Mouse (Mus musculus) forebrain, embryonic 11.5 days (tissue): Measurements from ENCODE around the gene Dock4. TPM values are rescaled to one million over a fixed set of nuclear protein-coding genes. Genes with fewer than 3 reads are reported as not detected.

Experiments used
- ATAC-seq: fragments of 200-750 bp; cut with Nextera tagmentation; replicated peaks from 2 replicates; pipeline ENCODE4 v1.8.0; 2017; ENCODE audit warnings: moderate TSS enrichment; ENCODE audit not compliant: low FRiP score
- DNase-seq: peaks from one replicate; pipeline ENCODE4 v3.0.0-alpha.2; 2017; ENCODE audit warnings: low spot score
- H3K27ac ChIP-seq: fragments of 300-500 bp; sonication (generic); 2 replicates; pipeline ENCODE4 v1.5.1; 2014; ENCODE audit warnings: low read depth, low read length
- H3K27me3 ChIP-seq: fragments of 300-500 bp; sonication (generic); 2 replicates; pipeline ENCODE4 v1.6.1; 2014; ENCODE audit warnings: mild to moderate bottlenecking, low read length, mixed read lengths; ENCODE audit not compliant: control insufficient read depth, insufficient read depth
- H3K36me3 ChIP-seq: fragments of 300-500 bp; sonication (generic); 2 replicates; pipeline ENCODE4 v1.6.1; 2014; ENCODE audit warnings: mild to moderate bottlenecking, low read length, moderate library complexity, mixed read lengths; ENCODE audit not compliant: control insufficient read depth, insufficient read depth
- H3K4me1 ChIP-seq: fragments of 300-500 bp; sonication (generic); replicated peaks from 2 replicates; pipeline ENCODE4 v1.6.1; 2014; ENCODE audit warnings: low read length, mixed read lengths; ENCODE audit not compliant: control insufficient read depth, insufficient read depth
- H3K4me2 ChIP-seq: fragments of 300-500 bp; sonication (generic); 2 replicates; pipeline ENCODE4 v1.6.1; 2014; ENCODE audit warnings: low read depth, mild to moderate bottlenecking, low read length, moderate library complexity, mixed read lengths; ENCODE audit not compliant: severe bottlenecking
- H3K4me3 ChIP-seq: fragments of 300-500 bp; sonication (generic); 2 replicates; pipeline ENCODE4 v1.5.1; 2014; ENCODE audit warnings: low read depth, low read length
- H3K9ac ChIP-seq: fragments of 300-500 bp; sonication (generic); 2 replicates; pipeline ENCODE4 v1.6.1; 2014; ENCODE audit warnings: low read length
- H3K9me3 ChIP-seq: fragments of 300-500 bp; sonication (generic); 2 replicates; pipeline ENCODE4 v1.6.1; 2016; ENCODE audit warnings: low read length, mixed read lengths; ENCODE audit not compliant: control insufficient read depth
- WGBS: fragments of 180-500 bp; shearing (Covaris S2); extraction: QIAGEN DNeasy Blood & Tissue Kit; methylation state at CpG from one replicate; pipeline ENCODE4 v1.1.7; 2014; 5-methylcytosine and 5-hydroxymethylcytosine counted together
- polyA plus RNA-seq: library from polyadenylated mRNA; unstranded; fragments of >200 nt; fragmentation: Nextera tagmentation; extraction: Ambion mirVana; gene quantifications from 2 replicates; pipeline ENCODE4 v1.2.1, GENCODE M21; 2014

Gene Dock4
- polyA plus RNA-seq, 1 experiment from 2014 or later: 18.7 TPM

DNA sequence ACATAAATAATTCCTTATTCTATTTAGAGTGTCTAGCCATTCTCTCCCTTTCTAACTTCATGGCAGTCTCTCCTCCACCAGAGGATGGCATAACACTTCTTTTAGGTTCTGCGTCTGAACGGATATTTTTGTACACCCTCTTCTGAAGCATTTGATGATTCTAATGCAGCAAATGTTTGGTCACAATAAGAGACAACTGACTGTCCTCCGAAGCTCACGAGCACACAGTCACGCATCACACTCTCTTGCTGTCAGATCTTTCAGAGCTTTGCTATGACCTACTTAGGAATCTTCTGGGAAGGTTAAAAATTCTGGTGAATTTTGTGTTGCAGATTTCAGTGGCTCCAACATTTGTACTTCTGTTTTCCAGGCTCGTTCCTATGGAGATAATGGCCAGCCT, 149.7 kb downstream of the Dock4 start:
- ATAC-seq (no peak), DNase-seq (no peak)
- Histone ChIP-seq H3K36me3 (no peaks in the 10 kb centered on the region), H3K27ac (no peak overlapping the region), H3K4me3 (no peak overlapping the region), H3K9ac (no peak overlapping the region), H3K4me2 (no peak overlapping the region), H3K4me1 (no peaks in the 10 kb centered on the region), H3K27me3 (no peaks in the 10 kb centered on the region), H3K9me3 (no peaks in the 10 kb centered on the region)
- 93% methylated on average over 6 of the region's 6 CpGs for WGBS

DNA sequence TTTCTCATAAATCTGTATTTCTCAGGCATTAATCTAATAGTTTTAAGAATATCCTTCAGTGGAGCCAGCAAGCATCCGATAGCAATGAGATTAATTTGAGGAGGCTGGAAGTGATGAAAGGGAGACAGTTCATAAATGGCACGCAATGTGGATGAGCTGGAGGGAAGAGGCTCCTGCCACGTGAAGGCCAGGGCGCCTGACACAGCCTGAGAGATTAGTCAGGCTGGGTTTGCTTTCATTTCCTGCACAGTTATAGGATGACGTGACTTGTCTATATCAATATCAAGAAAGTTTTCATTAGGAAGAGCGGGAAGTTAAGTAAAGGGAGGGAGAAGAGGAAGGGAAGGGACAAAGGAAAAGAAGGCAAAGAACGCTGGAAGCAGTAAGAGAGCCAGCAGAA, 150.3 kb downstream of the Dock4 start:
- H3K9ac ChIP-seq: no peak overlapping the region
- ATAC-seq (no peak), DNase-seq (no peak)
- H3K4me1 ChIP-seq: no peaks in the 10 kb centered on the region
- H3K9me3 ChIP-seq: no peaks in the 10 kb centered on the region
- H3K4me3 ChIP-seq: no peak overlapping the region
- WGBS: 85% methylated on average over 7 of the region's 7 CpGs
- no peaks in the 10 kb centered on the region for H3K36me3 ChIP-seq
- no peaks in the 10 kb centered on the region for H3K27me3 ChIP-seq
- H3K27ac ChIP-seq: no peak overlapping the region
- no peak overlapping the region for H3K4me2 ChIP-seq

DNA sequence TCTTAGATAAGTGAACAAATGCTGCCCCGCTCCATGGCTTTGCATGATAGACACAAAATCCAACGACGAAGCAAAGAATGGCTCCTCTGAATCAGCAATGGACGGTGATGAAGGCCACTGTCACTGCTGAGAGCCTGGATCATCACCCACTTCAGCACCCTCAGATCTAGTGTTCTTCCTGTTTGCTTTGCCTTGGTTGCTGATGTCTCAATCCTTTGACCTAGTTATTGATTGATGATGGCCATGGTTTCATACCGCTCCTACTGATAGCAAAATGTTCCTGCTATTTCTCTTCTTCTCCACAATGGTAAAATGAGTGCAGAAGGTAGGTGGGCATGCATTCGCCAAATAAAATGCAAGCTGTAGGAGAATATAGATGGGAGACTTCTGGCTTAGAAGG, 150.7 kb downstream of the Dock4 start:
- no peak for ATAC-seq
- Histone ChIP-seq H3K27me3 (no peaks in the 10 kb centered on the region), H3K36me3 (no peaks in the 10 kb centered on the region), H3K27ac (no peak overlapping the region), H3K9ac (no peak overlapping the region), H3K4me1 (no peaks in the 10 kb centered on the region), H3K4me2 (no peak overlapping the region), H3K9me3 (no peaks in the 10 kb centered on the region), H3K4me3 (no peak overlapping the region)
- DNase-seq: no peak
- WGBS: 89% methylated on average over 6 of the region's 6 CpGs

DNA sequence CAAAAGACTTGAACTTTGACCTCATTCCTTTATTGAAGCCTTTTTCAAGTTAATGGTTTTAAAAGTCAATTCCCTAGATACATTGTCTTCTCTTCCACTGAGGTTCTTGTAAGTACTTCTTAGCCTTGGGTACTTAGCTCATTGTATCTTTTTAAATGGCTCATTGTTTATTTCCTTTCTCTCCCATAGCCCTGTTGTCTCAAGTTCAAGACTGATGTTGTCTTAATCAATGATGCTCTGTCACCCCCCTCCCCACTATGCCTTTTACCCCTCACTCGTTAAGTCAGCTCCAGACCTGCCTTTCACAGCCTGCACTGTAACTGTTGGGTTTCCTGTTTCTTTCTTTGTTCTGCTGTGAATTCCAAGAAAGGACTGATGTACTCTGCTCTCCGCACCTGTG, 154.2 kb downstream of the Dock4 start:
- Histone ChIP-seq H3K27me3 (no peaks in the 10 kb centered on the region), H3K4me3 (no peak overlapping the region)
- no peak for ATAC-seq

DNA sequence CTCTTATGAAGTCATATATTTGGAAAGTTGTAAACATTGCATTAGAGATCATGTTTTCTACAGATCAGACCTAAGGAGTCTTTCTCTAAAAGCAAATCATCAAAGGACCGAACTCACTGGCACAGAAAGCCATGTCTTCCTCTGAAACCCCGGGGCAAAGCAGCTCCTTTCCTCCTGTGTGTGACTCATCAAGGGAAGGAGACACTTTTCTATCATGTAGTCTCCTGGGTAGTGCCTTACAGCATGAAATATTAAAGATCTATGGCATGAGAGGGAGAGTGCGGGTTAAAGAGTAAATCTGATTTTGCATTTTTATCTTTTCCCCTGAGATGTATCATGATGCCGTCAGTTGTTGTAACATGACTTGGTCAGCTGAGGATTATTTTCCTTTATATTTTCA, 159.8 kb downstream of the Dock4 start:
- Histone ChIP-seq H3K9ac (no peak overlapping the region), H3K4me1 (no peaks in the 10 kb centered on the region), H3K36me3 (no peaks in the 10 kb centered on the region), H3K4me2 (no peak overlapping the region), H3K27ac (no peak overlapping the region), H3K9me3 (no peaks in the 10 kb centered on the region), H3K4me3 (no peak overlapping the region), H3K27me3 (no peaks in the 10 kb centered on the region)
- 91% methylated on average over 4 of the region's 4 CpGs for WGBS
- DNase-seq (no peak), ATAC-seq (no peak)

More for the DNA sequence above, 154.2 kb downstream of the Dock4 start:
- Histone ChIP-seq H3K27ac (no peak overlapping the region), H3K9ac (no peak overlapping the region), H3K4me2 (no peak overlapping the region), H3K9me3 (no peaks in the 10 kb centered on the region), H3K4me1 (no peaks in the 10 kb centered on the region), H3K36me3 (no peaks in the 10 kb centered on the region)
- WGBS: 79% methylated on average over 2 of the region's 2 CpGs
- no peak for DNase-seq

DNA sequence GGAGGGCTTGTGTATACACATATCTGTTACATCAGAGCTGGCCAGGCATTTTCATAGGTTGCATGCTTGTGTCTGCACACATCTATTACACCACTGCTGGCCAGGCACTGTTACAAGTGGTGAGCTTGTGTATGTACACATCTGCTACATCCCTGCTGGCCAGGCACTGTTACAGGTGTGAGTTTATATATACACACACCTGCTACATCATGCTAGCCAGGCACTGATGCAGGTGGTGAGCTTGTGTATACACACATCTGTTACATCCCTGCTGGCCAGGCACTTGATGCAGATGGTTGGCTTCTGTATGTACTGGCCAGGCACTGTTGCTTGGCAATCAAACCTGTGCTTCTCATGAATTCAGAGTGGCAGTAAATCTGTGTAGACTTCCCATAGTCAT, 177.2 kb downstream of the Dock4 start:
- Histone ChIP-seq H3K27ac (no peak overlapping the region), H3K9ac (no peak overlapping the region), H3K4me2 (no peak overlapping the region), H3K36me3 (no peaks in the 10 kb centered on the region), H3K27me3 (no peaks in the 10 kb centered on the region), H3K4me1 (no peaks in the 10 kb centered on the region; the same call in 1 of the 2 replicates), H3K4me3 (no peak overlapping the region), H3K9me3 (no peaks in the 10 kb centered on the region)
- DNase-seq (no peak), ATAC-seq (no peak)

DNA sequence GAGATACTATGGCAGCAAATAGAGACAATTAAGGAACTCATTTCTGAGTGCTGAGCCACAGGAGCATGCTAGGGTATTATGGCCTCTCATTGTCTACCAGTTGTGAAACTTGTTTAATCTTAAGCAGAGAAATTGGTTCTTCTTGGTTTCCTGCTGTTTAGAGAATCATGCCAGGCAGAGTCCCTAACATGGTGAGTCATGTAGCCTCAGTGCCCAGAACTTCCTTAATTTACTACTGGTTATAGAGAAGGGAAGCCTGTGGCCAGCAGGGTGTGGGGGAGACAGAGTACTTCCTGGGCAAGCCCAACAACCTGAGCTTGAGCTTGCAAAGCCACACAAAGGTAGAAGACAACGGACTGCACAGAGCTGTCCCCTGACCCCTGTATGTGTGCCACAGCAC, 180.8 kb downstream of the Dock4 start:
- Histone ChIP-seq H3K9me3 (no peaks in the 10 kb centered on the region), H3K36me3 (no peaks in the 10 kb centered on the region), H3K4me1 (no peaks in the 10 kb centered on the region; the same call in 1 of the 2 replicates), H3K9ac (no peak overlapping the region), H3K4me2 (no peak overlapping the region), H3K27ac (no peak overlapping the region), H3K4me3 (no peak overlapping the region), H3K27me3 (no peaks in the 10 kb centered on the region)
- ATAC-seq (no peak), DNase-seq (no peak)
- WGBS: 94% methylated on average over 1 of the region's 1 CpGs

DNA sequence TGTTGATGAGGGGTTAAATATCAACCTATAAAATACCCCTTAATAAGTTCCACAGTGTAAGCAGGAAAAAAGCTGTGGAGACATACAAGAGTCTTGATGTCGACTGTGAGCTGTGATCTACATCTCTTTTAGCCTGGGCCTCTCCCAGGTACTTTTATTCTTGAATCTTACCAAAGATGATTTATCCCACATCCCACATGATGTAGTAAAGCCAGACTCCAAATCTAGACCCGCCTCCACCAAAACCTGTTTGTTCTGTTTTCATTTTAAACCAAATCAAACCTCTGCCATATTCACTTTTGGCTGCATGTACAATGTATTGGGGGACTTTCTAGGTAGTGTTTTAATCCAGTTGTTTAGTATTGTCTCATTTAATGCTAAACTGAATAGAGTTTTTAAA, 187.5 kb downstream of the Dock4 start:
- H3K4me2 ChIP-seq: no peak overlapping the region
- H3K4me1 ChIP-seq: no peaks in the 10 kb centered on the region
- ATAC-seq (no peak), DNase-seq (no peak)
- no peak overlapping the region for H3K9ac ChIP-seq
- 87% methylated on average over 2 of the region's 2 CpGs for WGBS
- H3K4me3 ChIP-seq: no peak overlapping the region
- no peaks in the 10 kb centered on the region for H3K9me3 ChIP-seq
- no peak overlapping the region for H3K27ac ChIP-seq
- no peaks in the 10 kb centered on the region for H3K36me3 ChIP-seq
- no peaks in the 10 kb centered on the region for H3K27me3 ChIP-seq

DNA sequence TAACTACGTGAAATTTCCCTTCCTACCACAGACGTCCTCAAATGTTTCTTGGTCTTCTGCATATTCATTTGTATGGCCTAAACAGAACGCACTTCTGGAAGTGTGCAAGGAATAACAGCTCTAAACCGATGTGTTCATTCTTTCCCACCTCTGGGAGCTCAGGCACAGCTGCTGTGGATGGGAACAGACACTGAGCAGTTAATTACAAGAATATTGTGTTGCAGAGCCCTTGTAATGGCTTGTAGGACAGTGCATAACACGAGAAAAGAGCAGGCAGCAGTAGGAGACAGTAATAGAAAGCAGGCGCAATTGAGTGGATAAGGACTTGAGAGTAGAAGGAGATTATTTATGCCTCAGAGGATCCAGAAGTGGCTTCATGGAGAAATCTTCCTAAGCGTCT, 188.4 kb downstream of the Dock4 start:
- no peak overlapping the region for H3K4me3 ChIP-seq
- no peak overlapping the region for H3K4me2 ChIP-seq
- no peak overlapping the region for H3K9ac ChIP-seq
- no peaks in the 10 kb centered on the region for H3K36me3 ChIP-seq
- no peak overlapping the region for H3K27ac ChIP-seq
- no peaks in the 10 kb centered on the region for H3K27me3 ChIP-seq
- H3K4me1 ChIP-seq: no peaks in the 10 kb centered on the region
- WGBS: 84% methylated on average over 7 of the region's 7 CpGs
- DNase-seq: no peak
- H3K9me3 ChIP-seq: no peaks in the 10 kb centered on the region
- ATAC-seq: no peak
